Mouse (Mus musculus) left cerebral cortex, postnatal 25 days (tissue): ENCODE data around the gene Gm42420. TPM values are rescaled to one million over a fixed set of nuclear protein-coding genes. Genes with fewer than 3 reads are reported as not detected.

Experiments used
- total RNA-seq, 2 experiments: library from RNA; stranded (reverse); gene quantifications; 2 replicates each; pipeline ENCODE4 v1.2.3; 2021

Gene Gm42420
- total RNA-seq, 2 experiments from 2014 or later: 0.80 TPM; not detected in 1

Other genes starting within 250 kb of the Gm42420 start
- 10 to 100 TPM; 72.2 to 75.5 TPM for gene Slc37a3, start 208.1 kb upstream of the Gm42420 start, total RNA-seq
- gene Rab19, start 204.6 kb upstream of the Gm42420 start, total RNA-seq: not detected
- 100 to 1,000 TPM; 152 to 154 TPM for gene Mkrn1, start 165.3 kb upstream of the Gm42420 start, total RNA-seq
- gene Dennd2a, start 27.9 kb upstream of the Gm42420 start, total RNA-seq: 10 to 100 TPM; 20.2 to 22.0 TPM
- gene Adck2, start 11.9 kb upstream of the Gm42420 start, total RNA-seq: 10 to 100 TPM; 28.1 to 31.0 TPM
- 100 to 1,000 TPM; 175 to 187 TPM for gene Ndufb2, start 6.8 kb downstream of the Gm42420 start, total RNA-seq
- gene Braf, start 139.7 kb downstream of the Gm42420 start, total RNA-seq: 100 to 1,000 TPM; 111 TPM
- gene Mrps33, start 225.2 kb downstream of the Gm42420 start, total RNA-seq: 100 to 1,000 TPM in 1 of 2 experiments, 10 to 100 TPM in 1; 97.0 to 102 TPM